Mouse (Mus musculus) midbrain, embryonic 16.5 days (tissue): ENCODE results near the gene Atp4b. TPM values are rescaled to one million over a fixed set of nuclear protein-coding genes. Genes with fewer than 3 reads are reported as not detected.

Source experiments
- ATAC-seq: fragments of 200-750 bp; cut with Nextera tagmentation; 2 replicates; pipeline ENCODE4 v1.8.0; 2017; ENCODE audit warnings: moderate TSS enrichment
- H3K27ac ChIP-seq: fragments of 300-500 bp; sonication (generic); 2 replicates; pipeline ENCODE4 v1.5.1; 2014; ENCODE audit warnings: mild to moderate bottlenecking, low read length, mixed read lengths
- H3K27me3 ChIP-seq: fragments of 300-500 bp; sonication (generic); 2 replicates; pipeline ENCODE4 v1.6.1; 2014; ENCODE audit warnings: low read depth, low read length, mixed read lengths; ENCODE audit not compliant: control insufficient read depth, insufficient read depth
- H3K36me3 ChIP-seq: fragments of 300-500 bp; sonication (generic); 2 replicates; pipeline ENCODE4 v1.6.1; 2014; ENCODE audit warnings: mild to moderate bottlenecking, low read length, moderate library complexity, mixed read lengths; ENCODE audit not compliant: control insufficient read depth, insufficient read depth
- H3K4me1 ChIP-seq: fragments of 300-500 bp; sonication (generic); 2 replicates; pipeline ENCODE4 v1.6.1; 2014; ENCODE audit warnings: mild to moderate bottlenecking, low read length, mixed read lengths; ENCODE audit not compliant: control insufficient read depth, insufficient read depth
- H3K4me2 ChIP-seq: fragments of 300-500 bp; sonication (generic); 2 replicates; pipeline ENCODE4 v1.6.1; 2014; ENCODE audit warnings: mild to moderate bottlenecking, low read length, mixed read lengths
- H3K4me3 ChIP-seq: fragments of 300-500 bp; sonication (generic); 2 replicates; pipeline ENCODE4 v1.5.1; 2014; ENCODE audit warnings: low read depth, mild to moderate bottlenecking, low read length, moderate library complexity, mixed read lengths
- H3K9ac ChIP-seq: fragments of 300-500 bp; sonication (generic); 2 replicates; pipeline ENCODE4 v1.6.1; 2014; ENCODE audit warnings: low read depth, low read length, mixed read lengths
- H3K9me3 ChIP-seq: fragments of 300-500 bp; sonication (generic); replicated peaks from 2 replicates; pipeline ENCODE4 v1.6.1; 2014; ENCODE audit warnings: mild to moderate bottlenecking, low read length, mixed read lengths; ENCODE audit not compliant: control insufficient read depth, poor library complexity, severe bottlenecking
- WGBS: fragments of 180-500 bp; shearing (Covaris S2); extraction: QIAGEN DNeasy Blood & Tissue Kit; methylation state at CpG from one replicate; pipeline ENCODE4 v1.1.7; 2014; 5-methylcytosine and 5-hydroxymethylcytosine counted together
- polyA plus RNA-seq: library from polyadenylated mRNA; unstranded; fragments of >200 nt; fragmentation: Nextera tagmentation; extraction: Ambion mirVana; gene quantifications from 2 replicates; pipeline ENCODE4 v1.2.1, GENCODE M21; 2015

The Atp4b gene
- polyA plus RNA-seq, 1 experiment from 2014 or later, result not detected

GRCm38 (mm10) chr8:13403517-13403916, 6.9 kb upstream of the Atp4b start:
- Histone ChIP-seq H3K27me3 (no peaks in the 10 kb centered on the region), H3K4me1 (no peaks in the 10 kb centered on the region), H3K9ac (no peak overlapping the region), H3K36me3 (no peaks in the 10 kb centered on the region), H3K27ac (no peak overlapping the region), H3K9me3 (no peaks in the 10 kb centered on the region), H3K4me2 (no peak overlapping the region), H3K4me3 (no peak overlapping the region)
- 85% methylated on average over 6 of the region's 6 CpGs for WGBS
- ATAC-seq, result no peak

- Histone ChIP-seq H3K27ac (no peak overlapping the region), H3K27me3 (no peaks in the 10 kb centered on the region), H3K4me2 (no peak overlapping the region), H3K4me1 (no peaks in the 10 kb centered on the region), H3K9me3 (no peaks in the 10 kb centered on the region), H3K36me3 (no peaks in the 10 kb centered on the region), H3K4me3 (no peak overlapping the region), H3K9ac (no peak overlapping the region)
- 90% methylated on average over 7 of the region's 7 CpGs for WGBS
- ATAC-seq, result no peak
These were observed 2.8 kb downstream of the Atp4b start for GRCm38 (mm10) chr8:13393869-13394268.

- H3K4me3 ChIP-seq, result no peak overlapping the region
- no peaks in the 10 kb centered on the region for H3K36me3 ChIP-seq
- no peak for ATAC-seq
- H3K9ac ChIP-seq, result no peak overlapping the region
- H3K4me1 ChIP-seq, result no peaks in the 10 kb centered on the region
- H3K27me3 ChIP-seq, result no peaks in the 10 kb centered on the region
- H3K9me3 ChIP-seq, result no peaks in the 10 kb centered on the region
- no peak overlapping the region for H3K4me2 ChIP-seq
- 84% methylated on average over 2 of the region's 2 CpGs for WGBS
- no peak overlapping the region for H3K27ac ChIP-seq
These were observed 7.9 kb downstream of the Atp4b start for GRCm38 (mm10) chr8:13388744-13389143.

GRCm38 (mm10) chr8:13387728-13388127, 8.9 kb downstream of the Atp4b start:
- Histone ChIP-seq H3K27ac (no peak overlapping the region), H3K36me3 (no peaks in the 10 kb centered on the region), H3K4me2 (no peak overlapping the region), H3K4me1 (no peaks in the 10 kb centered on the region), H3K9ac (no peak overlapping the region), H3K27me3 (no peaks in the 10 kb centered on the region), H3K9me3 (no peaks in the 10 kb centered on the region), H3K4me3 (no peak overlapping the region)
- no peak for ATAC-seq
- 84% methylated on average over 8 of the region's 8 CpGs for WGBS

- Histone ChIP-seq H3K9me3 (no peaks in the 10 kb centered on the region), H3K36me3 (no peaks in the 10 kb centered on the region), H3K4me2 (no peak overlapping the region), H3K4me1 (no peaks in the 10 kb centered on the region), H3K27ac (no peak overlapping the region), H3K4me3 (no peak overlapping the region), H3K27me3 (no peaks in the 10 kb centered on the region), H3K9ac (no peak overlapping the region)
- WGBS, result 79% methylated on average over 13 of the region's 13 CpGs
- ATAC-seq, result no peak
These were observed 10.3 kb downstream of the Atp4b start for GRCm38 (mm10) chr8:13386366-13386765.

- Histone ChIP-seq H3K4me3 (no peak overlapping the region), H3K36me3 (peaks cover 16% of the 10 kb centered on the region), H3K9me3 (no peaks in the 10 kb centered on the region), H3K27me3 (no peaks in the 10 kb centered on the region), H3K27ac (no peak overlapping the region), H3K9ac (no peak overlapping the region), H3K4me2 (no peak overlapping the region), H3K4me1 (no peaks in the 10 kb centered on the region)
- 95% methylated on average over 4 of the region's 4 CpGs for WGBS
- no peak for ATAC-seq
These were observed 13.6 kb downstream of the Atp4b start for GRCm38 (mm10) chr8:13382999-13383398.

- Histone ChIP-seq H3K27me3 (no peaks in the 10 kb centered on the region), H3K27ac (no peak overlapping the region), H3K4me2 (no peak overlapping the region), H3K4me3 (no peak overlapping the region), H3K36me3 (peaks cover 16% of the 10 kb centered on the region), H3K9me3 (no peaks in the 10 kb centered on the region), H3K4me1 (no peaks in the 10 kb centered on the region), H3K9ac (no peak overlapping the region)
- no peak for ATAC-seq
- whole genome bisulfite sequencing, result 93% methylated on average over 3 of the region's 3 CpGs
These were observed 14.1 kb downstream of the Atp4b start for GRCm38 (mm10) chr8:13382536-13382935.

- no peaks in the 10 kb centered on the region for H3K4me1 ChIP-seq
- no peak overlapping the region for H3K4me3 ChIP-seq
- H3K4me2 ChIP-seq, result no peak overlapping the region
- 94% methylated on average over 7 of the region's 7 CpGs for whole genome bisulfite sequencing
- H3K36me3 ChIP-seq, result peaks cover 19% of the 10 kb centered on the region
- H3K27ac ChIP-seq, result no peak overlapping the region
- H3K9me3 ChIP-seq, result no peaks in the 10 kb centered on the region
- no peak overlapping the region for H3K9ac ChIP-seq
- H3K27me3 ChIP-seq, result no peaks in the 10 kb centered on the region
- ATAC-seq, result no peak
These were observed 15.0 kb downstream of the Atp4b start for GRCm38 (mm10) chr8:13381630-13382029.

- Histone ChIP-seq H3K36me3 (peaks cover 36% of the 10 kb centered on the region), H3K9ac (no peak overlapping the region), H3K4me3 (no peak overlapping the region), H3K27me3 (no peaks in the 10 kb centered on the region), H3K4me1 (no peaks in the 10 kb centered on the region), H3K27ac (no peak overlapping the region), H3K9me3 (no peaks in the 10 kb centered on the region), H3K4me2 (no peak overlapping the region)
- no peak for ATAC-seq
- WGBS, result 91% methylated on average over 8 of the region's 8 CpGs
These were observed 23.4 kb downstream of the Atp4b start for GRCm38 (mm10) chr8:13373151-13373662.
